Mouse (Mus musculus) heart, adult 8-10 months (tissue): ENCODE results near the gene Pex7. TPM values are rescaled to one million over a fixed set of nuclear protein-coding genes. Genes with fewer than 3 reads are reported as not detected.
A peak's percentile ranks its signal among the peaks of the same experiment; 100 is the strongest.

Experiments
- DNase-seq: peaks from one replicate; pipeline ENCODE4 v3.0.0; 2022; ENCODE audit warnings: low spot score
- total RNA-seq, 4 experiments: library from RNA; stranded (reverse); gene quantifications; 2 replicates each; pipeline ENCODE4 v1.2.4; 2022

The Pex7 gene
- 10 to 100 TPM; 32.5 to 36.9 (median 34.6) TPM for total RNA-seq

DNA sequence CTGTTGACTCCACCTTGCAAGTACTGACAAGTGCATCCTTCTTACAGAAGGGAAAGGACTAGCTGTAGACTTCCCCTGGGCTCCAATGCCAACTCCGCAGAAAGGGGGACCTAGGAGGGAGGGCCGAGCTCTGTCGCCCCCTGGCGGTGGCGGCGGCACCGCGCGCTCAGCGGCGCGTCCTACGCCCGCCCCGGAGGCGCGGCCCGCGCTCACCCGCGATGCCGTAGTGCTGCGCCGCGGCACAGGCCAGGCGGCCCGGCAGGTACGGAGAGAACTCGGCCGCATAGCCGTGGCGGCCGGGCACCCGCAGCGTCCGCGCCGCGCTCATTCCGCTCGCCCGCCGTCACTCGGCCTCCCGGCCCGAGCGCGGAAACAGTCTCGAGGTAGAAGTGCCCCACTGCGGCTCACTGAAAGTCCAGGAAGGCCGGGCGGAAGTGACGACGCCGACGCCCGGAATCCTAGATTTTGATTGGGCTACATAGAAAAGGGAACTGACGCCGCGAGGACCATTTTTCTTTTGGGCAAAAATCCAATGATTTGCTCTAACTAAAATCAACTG, at the start of gene Pex7:
TSS of gene Pex7 (minus strand) at position 444 of the 559 bp plus-strand sequence.
- peak; percentile 91 for DNase-seq

DNA sequence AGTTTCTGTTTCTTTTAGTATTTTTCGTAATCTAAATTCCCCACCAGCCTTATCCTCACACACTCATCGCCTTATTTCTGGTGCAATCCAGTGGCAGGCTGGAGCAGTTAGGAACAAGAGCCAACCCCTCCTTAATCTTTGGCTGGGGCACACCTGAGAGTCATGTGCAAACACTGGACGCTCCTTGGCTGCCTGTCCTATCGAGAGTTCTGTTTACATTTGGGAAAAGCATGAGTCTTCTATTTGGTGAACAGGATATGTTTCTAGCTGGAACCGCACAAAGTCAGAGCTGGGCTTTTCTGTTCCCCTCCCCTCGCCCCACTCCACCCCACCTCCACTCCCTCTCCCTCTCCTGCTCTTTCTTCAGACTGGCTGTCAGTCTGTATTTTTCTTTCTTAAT, 49.3 kb upstream of the Pex7 start:
- peak; percentile 61 for DNase-seq

DNA sequence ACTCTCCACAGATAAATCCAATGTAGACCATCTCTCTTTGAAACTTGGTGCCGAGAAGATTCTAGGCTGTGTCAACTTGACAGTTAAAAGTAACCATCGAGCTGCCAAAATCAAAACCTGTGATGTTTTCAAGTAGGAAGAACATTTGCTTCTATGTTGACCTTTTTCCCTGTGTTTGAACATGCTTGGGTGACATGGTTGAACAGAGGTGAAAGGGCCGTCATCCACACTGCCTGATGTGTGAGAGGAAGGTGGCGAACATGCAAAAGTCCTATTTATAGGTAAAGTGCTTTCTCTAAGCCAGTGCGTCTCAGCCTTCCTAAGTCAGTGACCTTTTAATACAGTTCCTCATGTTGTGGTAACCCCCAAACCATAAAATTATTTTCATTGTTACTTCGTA, 48.3 kb upstream of the Pex7 start:
- no peak for DNase-seq

DNA sequence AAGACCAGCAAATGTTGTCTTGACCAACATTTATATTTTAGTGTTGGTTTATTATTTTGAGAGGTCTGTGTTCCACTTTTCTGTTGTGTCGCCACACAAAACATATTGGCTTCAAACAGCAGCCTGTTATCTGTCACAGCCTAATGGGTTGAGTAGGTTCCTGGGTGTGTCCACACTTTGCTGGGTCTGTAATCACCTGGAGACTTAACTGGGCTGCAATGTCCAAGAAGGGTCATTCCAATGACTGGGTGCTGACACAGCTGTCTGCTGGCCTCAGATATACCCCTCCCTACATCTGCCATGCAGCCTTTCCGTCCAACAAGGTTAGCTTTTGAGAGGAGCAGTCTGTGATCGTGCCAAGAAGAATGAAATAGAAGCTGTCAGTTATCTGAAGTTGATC, 47.1 kb upstream of the Pex7 start:
- no peak for DNase-seq

DNA sequence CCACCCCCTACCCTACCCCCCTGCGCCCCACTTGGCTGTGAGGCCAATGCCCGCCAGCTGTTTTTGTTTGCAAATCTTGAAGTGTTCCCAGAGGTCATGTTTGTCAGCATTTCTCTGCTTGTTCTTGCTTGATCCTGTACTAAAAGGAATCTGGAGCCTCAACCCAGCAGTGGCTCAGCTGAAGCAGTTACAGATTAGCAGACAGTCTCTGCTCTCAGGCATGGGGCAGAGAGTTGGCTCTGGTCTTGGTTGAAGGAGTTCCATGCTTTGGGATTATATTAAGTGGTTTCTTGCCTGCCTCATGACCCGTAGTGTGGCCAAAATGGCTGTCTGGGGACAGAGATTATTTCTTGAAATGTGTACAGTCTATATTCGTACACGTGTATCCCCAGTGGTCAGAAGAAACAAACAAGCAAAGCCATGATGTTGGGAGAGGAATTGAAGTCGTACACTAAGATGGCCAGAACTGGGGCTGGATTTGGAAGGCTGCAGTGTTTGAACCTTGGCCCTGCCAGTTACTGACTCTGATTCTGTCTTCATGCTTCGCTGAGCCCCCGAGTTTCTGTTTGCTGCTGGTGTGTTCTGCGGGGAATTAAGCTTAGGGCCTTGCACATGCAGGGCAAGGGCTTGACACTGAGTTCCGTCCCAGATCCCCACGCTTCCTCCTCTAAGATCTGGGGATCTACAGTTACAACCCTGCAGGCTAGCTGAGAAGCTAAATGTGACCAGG, 45.7 kb upstream of the Pex7 start:
- DNase-seq = no peak

DNA sequence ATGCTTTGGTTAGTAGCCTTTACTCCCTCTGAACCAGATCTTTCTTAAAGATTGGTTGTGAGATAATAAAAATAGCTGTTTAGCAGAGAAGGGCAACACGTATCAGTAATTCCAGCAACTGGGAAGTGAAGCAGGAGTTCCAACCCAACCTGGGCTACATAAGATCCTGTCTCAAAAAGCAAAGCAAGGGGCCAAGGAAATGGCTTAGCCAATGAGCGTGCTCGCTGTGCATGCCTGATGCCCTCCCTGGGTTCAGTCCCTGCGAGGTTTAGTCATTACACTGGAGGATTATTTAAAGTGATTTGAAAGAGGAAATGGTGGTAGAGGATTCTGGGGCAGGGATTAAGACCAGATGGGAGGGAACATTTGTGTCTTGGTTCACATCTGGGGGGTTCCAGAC, 41.6 kb upstream of the Pex7 start:
- DNase-seq = no peak

DNA sequence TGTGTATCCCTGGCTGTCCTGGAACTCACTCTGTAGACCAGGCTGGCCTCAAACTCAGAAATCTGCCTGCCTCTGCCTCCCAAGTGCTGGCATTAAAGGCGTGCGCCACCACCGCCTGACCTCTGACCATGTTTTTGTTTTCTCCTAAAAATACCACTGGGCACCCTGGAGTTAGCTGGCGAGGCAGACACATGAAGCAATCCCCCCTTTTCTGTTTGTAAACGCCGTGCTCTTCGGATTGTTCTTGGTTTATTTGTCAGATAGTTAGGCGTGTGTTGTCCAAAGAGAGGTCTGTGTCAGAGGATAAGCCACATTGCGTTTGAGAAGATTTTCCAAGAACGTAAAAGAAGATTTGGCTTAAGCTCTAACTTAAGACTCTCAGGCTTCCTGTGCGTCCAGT, 40.9 kb upstream of the Pex7 start:
- no peak for DNase-seq

DNA sequence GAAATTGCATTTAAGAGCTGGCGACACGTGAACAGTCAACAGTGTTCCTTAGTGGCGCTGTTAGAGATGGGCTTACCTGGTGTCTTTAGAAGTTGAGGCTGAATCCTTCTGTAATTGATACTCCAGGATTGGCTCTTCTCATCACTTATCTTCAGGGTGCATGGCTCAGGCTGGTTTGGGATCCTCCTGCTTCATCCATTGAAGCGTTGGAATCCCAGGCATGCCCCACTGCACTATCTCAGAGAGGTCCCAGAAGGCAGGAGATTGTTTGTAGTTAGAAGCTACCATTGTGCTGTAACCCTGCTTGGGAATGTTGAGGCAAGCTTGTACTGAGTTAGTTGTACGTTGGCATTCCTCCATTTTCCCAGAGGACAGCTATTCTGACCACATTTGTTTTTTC, 40.4 kb upstream of the Pex7 start:
- DNase-seq = no peak

DNA sequence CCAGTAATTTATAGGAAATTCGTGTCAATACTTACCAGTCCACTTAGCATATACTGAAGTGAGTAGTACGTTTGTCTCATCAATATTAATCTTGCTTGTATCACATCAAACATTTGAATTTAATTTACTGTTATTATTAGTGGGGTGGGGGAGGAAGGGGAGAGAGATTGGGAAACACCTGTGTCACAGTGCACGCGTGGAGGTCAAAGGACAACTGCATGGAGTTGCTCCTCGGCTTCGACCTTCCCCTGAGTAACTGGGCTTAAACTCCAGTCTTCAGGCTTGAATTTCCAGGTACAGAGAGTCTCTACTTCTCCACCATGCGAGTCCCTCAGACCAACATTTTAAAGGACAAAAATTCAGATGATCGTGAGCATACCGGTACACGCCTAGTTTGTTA, 40.0 kb upstream of the Pex7 start:
- DNase-seq = no peak

DNA sequence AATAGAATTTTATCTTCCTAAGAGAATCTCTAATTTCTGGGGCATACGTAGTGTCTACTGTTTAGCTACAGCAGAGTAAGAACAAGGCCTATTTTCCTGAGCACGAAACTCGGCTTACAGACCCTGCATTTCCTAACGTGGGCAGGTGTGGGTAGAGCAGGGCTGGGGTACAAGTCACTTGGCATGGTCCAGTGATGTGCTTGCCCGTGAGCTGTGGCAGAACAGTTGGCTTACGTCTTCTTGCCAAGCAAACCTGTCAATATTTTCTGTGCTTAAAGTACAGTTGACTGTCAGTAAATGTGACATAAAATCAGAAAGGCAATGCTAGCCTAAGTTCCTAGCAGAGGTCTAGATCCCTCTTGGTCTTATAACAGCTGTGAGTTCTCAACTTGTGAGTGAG, 39.2 kb upstream of the Pex7 start:
- DNase-seq = no peak

DNA sequence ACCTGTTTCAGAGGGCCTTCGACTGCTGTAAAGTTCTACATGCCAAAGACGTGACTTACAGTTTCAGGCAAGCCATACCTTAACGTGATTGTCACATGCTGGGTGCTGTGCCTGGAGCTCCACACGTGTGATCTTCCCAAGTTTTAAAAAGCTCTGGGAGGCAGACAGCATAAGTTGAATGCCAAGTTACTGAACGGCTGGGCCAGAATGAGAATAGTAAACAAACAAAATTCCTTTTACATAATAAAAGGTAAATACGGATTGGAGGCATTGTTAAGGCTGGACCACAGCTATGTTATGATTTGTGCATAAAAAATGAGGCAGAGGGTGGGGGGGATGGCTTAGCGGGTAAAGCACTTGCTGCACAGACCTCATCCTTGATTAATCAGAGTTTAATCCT, 38.2 kb upstream of the Pex7 start:
- no peak for DNase-seq

DNA sequence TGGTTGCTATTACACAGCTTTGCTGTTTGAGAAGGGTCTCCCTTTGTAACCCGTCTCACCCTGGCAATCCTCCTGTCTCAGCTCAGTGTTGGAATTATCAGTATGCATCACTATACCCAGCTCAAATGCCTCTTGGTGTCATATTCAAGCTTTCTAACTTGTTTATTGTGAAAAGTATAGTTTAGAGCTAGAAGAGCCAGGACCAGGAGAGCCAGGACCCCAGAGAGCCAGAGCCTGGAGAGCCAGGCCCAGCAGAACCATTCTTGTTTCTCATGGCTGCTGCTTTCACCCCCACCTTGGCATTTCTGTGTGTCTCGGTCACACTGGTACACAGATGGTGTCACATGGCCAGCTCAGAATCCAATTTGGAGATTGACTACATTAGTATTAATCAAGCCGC, 35.1 kb upstream of the Pex7 start:
- DNase-seq = no peak

DNA sequence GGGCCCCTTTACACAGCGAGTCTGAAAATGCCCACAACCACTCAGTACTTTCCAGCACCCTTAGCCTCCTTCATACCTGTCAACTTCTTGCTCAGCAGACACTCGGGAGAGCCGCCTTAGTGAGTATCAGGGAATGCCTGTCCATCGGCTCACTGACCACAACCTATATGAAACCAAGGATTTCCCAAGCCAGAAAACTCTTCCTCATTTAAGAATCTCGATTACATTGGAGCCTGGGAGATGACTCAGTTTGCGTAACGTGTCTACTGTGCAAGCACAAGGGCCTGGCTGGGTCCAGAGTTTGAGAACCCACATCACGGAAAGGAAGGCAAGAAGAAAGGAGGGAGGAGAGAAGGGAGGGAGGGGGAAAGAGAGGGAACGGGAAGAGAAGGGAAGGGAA, 34.4 kb upstream of the Pex7 start:
- no peak for DNase-seq

DNA sequence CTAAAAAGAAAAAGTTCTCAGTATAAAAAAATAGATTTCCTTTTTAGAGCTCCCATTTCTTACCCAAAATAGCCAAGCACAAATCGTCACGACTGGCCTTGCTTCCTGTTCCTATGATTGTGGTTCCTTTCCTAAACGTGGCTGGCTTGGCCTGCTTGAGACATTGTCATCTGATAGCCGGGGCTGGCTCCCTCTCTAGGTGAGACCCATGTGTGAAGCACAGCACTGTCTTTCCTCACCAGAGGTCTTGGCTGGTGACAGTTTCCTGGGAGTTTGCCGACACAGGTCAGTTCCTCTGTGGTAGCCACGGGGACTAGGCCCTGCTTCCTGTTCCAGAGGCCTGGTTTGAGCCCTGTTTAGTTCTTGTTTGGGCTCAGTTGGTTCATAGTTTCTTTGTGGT, 33.6 kb upstream of the Pex7 start:
- DNase-seq = peak; percentile 85

DNA sequence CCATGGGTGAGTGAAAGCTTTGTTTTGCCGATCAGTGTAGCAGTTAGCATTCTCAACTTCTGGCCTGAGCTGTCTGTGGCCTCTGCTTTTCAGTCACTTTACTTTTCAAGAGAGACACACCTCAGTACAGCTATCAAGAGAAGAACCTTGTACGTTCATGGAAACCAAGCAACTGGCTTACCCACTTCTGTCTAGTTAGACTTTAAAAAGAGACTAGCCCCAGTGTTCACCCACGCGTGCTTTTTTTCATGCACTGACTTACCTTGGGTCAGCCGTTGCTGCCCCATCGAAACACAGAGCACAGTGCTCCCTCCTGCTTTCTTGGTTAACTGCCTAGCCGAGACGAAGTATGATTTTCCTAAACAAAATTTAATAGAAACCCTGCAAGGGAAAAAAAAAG, 33.1 kb upstream of the Pex7 start:
- DNase-seq = no peak

DNA sequence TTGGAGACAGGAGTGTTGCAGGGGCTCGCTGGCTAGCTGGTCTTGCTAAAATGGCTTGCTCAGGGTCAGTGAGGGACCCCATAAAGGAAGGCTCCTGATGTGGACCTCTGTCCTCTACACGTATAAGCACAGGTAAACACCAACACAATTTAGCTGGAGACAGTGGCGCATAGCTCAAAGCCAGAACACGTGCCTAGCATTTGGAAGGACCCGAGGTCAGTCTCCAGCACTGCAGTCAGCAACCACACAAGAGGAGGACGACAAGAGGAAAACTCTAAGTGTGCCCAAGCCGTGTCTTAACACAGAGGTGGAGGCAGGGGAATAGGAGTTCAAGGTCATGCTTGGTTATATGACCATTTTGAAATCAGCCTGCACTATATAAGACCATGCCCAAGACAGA, 32.6 kb upstream of the Pex7 start:
- DNase-seq = no peak

DNA sequence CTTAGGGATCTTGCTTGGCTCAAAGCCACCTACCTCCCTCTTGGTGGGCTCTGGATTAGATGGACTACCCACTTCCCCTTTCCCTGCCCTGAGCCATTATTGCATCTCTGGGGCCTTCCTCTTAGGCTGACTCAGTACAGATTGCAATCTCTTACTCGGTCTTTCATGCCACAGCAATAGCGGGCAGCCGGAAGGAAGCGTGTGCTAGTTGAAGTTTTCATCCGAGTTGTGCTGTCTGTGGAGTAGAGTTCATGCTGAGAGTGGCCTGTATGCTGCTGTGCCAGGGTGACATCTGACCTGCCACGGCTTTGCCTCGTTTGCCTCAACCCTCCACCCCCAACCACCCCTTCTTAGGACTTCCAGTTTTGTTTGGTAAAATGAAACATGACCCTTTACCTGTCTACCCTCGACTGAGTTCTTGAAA, 31.8 kb upstream of the Pex7 start:
- DNase-seq = no peak

DNA sequence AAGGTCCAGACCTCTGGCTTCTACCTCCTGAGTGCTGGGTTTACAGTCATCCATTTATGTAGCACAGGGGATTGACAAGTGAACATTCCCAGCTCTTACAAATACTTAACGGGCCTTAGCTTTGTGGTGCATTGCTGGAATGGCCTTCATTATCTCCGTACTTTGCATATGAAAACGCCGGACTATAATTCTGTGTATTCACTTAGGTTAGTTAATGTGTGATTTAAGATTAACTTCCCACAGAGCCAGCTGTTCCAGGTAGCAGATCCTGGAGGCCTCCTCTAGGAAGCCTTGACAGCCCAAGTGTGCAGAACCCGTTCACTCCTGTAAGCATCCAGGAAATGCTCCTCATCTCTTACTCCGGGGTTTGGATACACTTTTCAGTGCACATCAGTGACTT, 31.2 kb upstream of the Pex7 start:
- DNase-seq = no peak

DNA sequence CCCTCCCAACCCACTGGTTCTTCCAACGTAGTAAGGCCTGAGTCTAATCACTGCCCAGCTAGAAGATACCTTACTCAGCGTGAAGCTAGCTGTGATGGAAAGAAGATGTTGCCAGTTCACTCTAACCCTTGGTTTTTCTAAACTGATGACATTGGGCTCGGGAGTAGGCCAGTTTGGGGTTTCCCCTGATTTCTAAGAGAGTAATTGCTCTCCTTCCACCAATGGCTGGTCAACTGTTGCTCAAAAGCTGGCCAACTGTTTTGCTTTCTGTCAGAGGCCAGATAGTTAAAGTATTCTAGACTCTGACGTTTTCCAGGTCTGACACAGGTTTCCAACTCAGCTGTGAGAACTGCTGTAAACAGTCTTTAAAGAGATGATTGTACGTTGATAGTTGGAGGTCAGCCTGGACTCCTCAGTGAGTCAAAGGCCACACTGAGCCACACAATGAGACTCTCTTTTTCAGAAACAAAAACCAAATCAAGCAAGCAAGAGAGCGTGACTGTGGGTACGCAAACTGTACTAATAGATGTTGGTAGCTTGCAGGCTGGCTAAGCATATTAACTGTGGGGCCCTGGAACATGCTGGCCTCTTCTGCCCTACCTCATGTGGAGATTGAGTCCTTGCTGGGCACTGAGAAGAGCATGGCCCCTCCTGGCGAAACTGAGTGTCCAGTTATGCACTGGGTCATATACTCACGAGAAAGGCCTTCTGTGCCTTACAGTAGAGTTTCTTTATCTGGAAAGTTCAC, 29.6 kb upstream of the Pex7 start:
- DNase-seq = no peak

DNA sequence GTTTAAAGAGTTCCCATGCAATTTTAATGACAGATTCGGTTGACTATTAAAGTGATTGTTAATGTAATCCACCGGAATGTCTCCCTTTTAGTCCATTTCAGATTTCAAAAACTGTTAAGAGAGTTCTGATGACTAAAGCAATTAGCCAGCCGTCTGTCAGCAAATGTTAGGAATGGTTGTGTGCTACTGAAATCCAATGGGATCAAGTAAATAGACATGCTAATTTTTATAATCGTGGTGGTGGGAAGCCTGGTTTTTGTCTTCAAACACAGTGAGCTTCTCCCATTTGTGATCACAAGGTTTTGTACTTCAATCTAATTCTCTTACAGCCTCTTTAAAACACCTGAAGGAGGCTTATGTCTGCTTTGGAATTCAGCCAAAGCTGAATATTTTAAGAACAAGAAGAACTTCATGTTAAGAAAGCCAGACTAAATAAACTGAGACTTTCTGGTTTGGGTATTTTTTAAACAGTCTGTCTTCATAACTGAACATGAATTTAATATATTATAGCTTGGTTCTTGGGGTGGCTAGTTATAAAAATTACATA, 28.4 kb upstream of the Pex7 start:
- no peak for DNase-seq

DNA sequence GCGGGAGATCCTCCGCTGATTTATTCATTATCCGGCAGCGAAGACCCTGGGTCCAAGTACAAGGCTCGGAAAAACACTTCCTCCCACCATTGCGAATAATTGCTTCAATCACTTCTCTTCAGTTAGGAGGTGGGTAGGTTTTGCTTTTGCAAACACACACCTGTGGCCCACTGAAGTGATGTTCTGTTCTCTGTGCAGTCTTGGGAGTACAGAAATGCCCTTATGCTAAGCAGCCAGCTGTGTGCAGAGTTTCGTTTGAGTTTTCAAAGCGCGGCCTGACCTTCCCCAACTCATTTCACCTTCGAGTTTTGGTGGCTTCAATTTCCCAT, 27.8 kb upstream of the Pex7 start:
- DNase-seq = no peak

DNA sequence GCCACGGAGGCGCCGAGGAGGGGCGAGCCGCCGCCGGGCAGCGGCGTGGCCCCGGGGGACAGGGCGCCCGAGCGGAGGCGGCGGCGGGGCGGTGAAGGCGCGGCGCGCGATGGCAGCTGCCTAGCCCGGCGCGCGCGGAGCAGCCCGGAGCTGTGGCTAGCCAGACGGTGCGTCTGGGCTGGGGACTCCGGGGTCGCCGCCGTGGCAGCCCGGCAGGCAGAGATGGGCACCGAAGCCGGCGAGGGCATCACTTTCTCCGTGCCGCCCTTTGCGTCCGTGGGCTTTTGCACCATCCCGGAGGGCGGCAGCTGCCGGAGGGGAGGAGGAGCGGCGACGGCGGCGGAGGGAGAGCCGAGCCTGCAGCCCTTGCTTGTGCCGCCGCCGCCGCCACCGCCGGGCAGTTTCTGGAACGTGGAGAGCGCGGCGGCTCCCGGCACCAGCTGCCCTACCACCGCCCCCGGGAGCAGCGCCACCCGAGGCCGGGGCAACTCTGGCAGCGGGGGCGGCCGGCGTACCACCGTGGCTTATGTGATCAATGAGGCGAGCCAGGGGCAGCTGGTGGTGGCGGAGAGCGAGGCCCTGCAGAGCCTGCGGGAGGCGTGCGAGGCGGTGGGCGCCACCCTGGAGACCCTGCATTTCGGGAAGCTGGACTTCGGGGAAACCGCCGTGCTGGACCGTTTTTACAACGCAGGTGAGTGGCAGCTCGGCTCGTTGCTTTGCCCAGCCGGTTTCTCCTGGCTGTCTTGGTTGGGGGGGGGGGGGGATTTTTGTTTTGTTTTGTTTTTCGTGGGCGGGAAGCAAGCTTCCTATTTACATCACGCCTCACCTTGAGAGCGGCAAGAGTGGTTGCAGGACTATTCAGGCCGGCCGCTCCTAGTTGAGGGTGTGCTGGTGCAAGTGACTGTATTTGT, 27.1 kb upstream of the Pex7 start, which contains the start of gene Map3k5:
TSS of gene Map3k5 (plus strand) at position 89 of the 911 bp plus-strand sequence.
- DNase-seq = no peak
